Mouse (Mus musculus): Measurements from ENCODE around the gene Ahnak2. TPM values are rescaled to one million over a fixed set of nuclear protein-coding genes. Genes with fewer than 3 reads are reported as not detected.

Gene Ahnak2
- polyA plus RNA-seq, 1 experiment from 2014 or later, result 0.06 TPM

DNA sequence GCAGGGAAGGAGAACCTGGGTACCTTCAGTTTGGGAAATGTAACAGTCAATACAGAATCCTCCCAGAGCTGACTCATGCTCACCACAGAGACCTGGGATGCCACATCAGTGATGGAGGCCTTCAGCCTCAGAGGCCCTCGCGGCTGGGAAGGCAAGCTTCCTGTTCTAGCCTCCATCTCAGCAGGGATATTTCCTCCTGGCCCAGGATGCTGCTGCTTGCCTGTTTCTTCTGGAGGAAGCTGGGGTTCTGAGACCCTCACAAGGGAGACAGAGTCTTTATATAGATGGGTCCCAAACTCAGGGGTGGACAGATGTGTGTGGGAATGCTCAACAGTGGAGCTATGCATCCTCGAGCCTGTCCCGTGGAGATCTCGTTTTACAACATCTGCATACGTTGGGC lies 28.4 kb downstream of the Ahnak2 start:
- H3K27ac ChIP-seq (replicated peaks), result no peak overlapping the region
- no peak for DNase-seq (ENCODE audit: low spot score)
- WGBS, result 85% methylated on average over 6 of the region's 6 CpGs

DNA sequence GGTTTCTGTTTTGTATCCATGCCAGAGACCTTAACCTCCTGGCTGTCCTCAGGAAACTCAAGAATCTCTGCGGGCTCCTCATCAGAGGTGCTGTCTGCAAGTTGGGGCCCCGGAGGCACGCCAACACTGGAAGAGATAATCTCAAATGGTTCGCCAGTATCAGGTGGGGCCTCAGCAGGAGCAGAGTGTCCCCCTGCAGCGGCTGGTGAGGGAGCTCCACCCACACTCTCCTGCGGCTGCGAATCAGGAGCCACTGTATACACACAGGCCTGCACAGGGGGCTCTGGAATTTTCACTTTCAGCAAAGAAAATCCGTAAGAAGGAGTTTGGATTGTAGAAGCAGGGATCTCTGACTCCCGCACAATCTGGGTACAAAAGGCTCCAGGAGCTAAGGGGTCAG lies 29.1 kb downstream of the Ahnak2 start:
- no peaks in the 10 kb centered on the region for H3K36me3 ChIP-seq
- 46% methylated on average over 9 of the region's 9 CpGs for WGBS
- no peaks in the 10 kb centered on the region for H3K27me3 ChIP-seq (ENCODE audit: low read depth, poor library complexity, severe bottlenecking)
- H3K4me1 ChIP-seq, result 0 out of 2 replicates have a peak, but pooled peaks cover 3% of the 10 kb centered on the region
- no peak for DNase-seq (ENCODE audit: low spot score)
- H3K4me3 ChIP-seq, result no peak overlapping the region
- H3K27ac ChIP-seq (replicated peaks), result no peak overlapping the region
- H3K9me3 ChIP-seq (replicated peaks), result peaks cover 6% of the 10 kb centered on the region; the same call in 1 of the 2 replicates

More for the DNA sequence above, 28.4 kb downstream of the Ahnak2 start:
- Histone ChIP-seq H3K4me1 (0 out of 2 replicates have a peak, but pooled peaks cover 3% of the 10 kb centered on the region), H3K4me3 (no peak overlapping the region), H3K36me3 (no peaks in the 10 kb centered on the region), H3K9me3 (replicated peaks) (peaks cover 9% of the 10 kb centered on the region; the same call in 1 of the 2 replicates), H3K27me3 (ENCODE audit: low read depth, poor library complexity, severe bottlenecking) (no peaks in the 10 kb centered on the region)

DNA sequence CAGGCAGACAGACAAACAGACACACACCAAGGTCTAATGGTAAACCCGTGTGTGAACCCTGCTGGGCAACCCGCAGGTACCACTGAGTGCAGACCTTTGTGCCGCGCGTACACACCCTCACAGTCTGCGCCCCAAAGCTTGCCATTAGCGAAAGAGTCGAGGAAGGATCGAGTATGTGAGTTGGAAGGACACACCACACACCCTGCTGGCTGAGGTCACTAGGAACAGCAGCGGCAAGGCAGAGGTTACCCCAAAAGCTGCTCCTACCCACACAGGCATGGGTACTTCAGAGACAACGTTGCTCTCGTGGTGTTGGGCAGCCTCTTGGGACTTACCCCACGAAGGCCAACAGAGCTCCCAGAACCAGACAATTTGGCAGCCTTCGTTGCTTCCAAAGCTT lies 30.2 kb downstream of the Ahnak2 start:
- 0 out of 2 replicates have a peak, but pooled peaks cover 3% of the 10 kb centered on the region for H3K4me1 ChIP-seq
- no peaks in the 10 kb centered on the region for H3K36me3 ChIP-seq
- no peak overlapping the region for H3K27ac ChIP-seq (replicated peaks)
- peaks cover 6% of the 10 kb centered on the region; the same call in 1 of the 2 replicates for H3K9me3 ChIP-seq (replicated peaks)
- no peak overlapping the region for H3K4me3 ChIP-seq
- H3K27me3 ChIP-seq (ENCODE audit: low read depth, poor library complexity, severe bottlenecking), result no peaks in the 10 kb centered on the region
- WGBS, result 94% methylated on average over 14 of the region's 14 CpGs
- no peak for DNase-seq (ENCODE audit: low spot score)

DNA sequence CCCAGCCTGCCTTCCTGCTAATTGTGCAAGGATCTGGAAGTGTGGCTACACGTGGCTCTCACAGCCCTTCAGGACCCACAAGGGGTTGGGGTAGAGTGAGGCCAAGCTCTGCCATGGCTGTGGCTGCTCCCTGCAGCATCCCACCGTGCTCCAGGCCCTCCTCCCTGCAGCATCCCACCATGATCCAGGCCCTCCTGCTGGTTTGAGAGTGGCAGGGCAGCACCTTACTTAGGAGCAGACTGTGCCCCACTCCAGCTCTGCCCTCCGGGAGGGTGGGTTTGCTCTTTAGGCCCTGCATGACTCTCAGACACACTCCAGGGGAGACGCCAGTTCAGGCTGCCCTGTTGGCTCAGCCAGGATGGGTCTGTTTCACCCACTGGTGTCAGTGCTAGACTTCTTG lies 32.1 kb downstream of the Ahnak2 start:
- WGBS, result 74% methylated on average over 4 of the region's 4 CpGs
- H3K36me3 ChIP-seq, result no peaks in the 10 kb centered on the region
- 0 out of 2 replicates have a peak overlapping the region, but pooled peaks have one; percentile 13 for H3K27ac ChIP-seq (replicated peaks)
- no peaks in the 10 kb centered on the region for H3K27me3 ChIP-seq (ENCODE audit: low read depth, poor library complexity, severe bottlenecking)
- no peak for DNase-seq (ENCODE audit: low spot score)
- H3K9me3 ChIP-seq (replicated peaks), result peaks cover 2% of the 10 kb centered on the region; the same call in 1 of the 2 replicates
- H3K4me1 ChIP-seq, result 0 out of 2 replicates have a peak, but pooled peaks cover 3% of the 10 kb centered on the region
- H3K4me3 ChIP-seq, result no peak overlapping the region

DNA sequence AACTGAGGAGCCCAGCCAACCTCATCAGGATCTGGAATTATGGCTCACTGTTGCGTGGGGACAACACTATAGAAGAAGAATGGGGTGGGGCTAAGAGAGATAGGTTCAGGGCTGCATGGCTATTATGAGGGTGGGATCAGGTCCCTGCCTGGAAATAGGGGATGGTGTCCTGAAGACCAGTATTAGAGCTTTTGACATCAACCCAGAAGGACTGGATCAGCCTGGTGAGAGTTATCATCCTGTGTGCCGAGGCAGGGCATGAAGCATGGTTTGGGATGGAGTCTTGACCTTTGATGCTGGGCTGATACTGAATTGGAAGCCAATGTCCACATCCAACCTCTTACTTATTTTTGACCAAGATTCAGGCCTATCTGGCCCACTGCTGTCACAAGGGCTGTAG lies 32.7 kb downstream of the Ahnak2 start:
- 85% methylated on average over 2 of the region's 2 CpGs for WGBS
- H3K36me3 ChIP-seq, result no peaks in the 10 kb centered on the region
- H3K27ac ChIP-seq (replicated peaks), result no peak overlapping the region
- H3K4me1 ChIP-seq, result 0 out of 2 replicates have a peak, but pooled peaks cover 3% of the 10 kb centered on the region
- no peaks in the 10 kb centered on the region for H3K9me3 ChIP-seq (replicated peaks)
- H3K4me3 ChIP-seq, result no peak overlapping the region
- DNase-seq (ENCODE audit: low spot score), result no peak
- H3K27me3 ChIP-seq (ENCODE audit: low read depth, poor library complexity, severe bottlenecking), result no peaks in the 10 kb centered on the region

DNA sequence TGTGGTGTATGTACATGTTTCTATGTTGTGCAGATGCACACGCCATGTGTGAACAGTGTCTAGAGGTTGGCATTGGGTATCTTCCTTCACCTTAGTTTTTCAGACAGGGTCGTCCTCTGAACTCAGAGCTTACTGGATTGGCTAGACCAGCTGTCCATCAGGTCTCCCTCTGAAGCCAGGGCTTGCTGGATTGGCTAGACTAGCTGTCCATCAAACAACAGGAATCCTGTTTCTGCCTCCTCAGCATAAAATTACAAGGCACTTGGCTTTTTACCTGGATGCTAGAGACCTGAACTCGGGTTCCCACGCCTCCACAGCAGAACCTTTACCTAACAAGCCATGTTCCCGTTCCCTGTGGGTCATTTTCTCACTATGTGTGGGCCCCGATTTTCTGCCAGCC lies 33.4 kb downstream of the Ahnak2 start:
- 87% methylated on average over 6 of the region's 6 CpGs for WGBS
- Histone ChIP-seq H3K27ac (replicated peaks) (no peak overlapping the region), H3K36me3 (no peaks in the 10 kb centered on the region), H3K4me3 (no peak overlapping the region), H3K9me3 (replicated peaks) (no peaks in the 10 kb centered on the region), H3K27me3 (ENCODE audit: low read depth, poor library complexity, severe bottlenecking) (no peaks in the 10 kb centered on the region), H3K4me1 (0 out of 2 replicates have a peak, but pooled peaks cover 3% of the 10 kb centered on the region)
- no peak for DNase-seq (ENCODE audit: low spot score)

DNA sequence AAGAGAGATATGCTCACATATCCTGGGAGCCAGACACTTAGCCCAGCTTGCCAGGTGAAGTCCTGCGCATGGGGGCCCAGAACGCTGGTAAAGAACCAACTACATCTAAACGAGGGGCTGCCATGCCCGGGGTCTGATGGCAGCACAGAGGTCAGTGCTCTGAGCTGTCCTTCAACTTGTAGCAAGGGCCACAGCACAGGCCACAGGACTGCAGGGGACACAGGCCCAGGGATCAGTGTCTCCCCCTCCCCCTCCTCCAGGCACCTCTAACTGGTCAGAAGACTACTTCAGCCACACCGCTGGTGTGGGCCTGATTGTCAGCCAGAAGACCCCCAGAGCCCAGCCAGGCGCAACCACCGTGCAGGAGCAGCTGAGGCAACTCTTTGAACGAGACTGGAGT lies 34.3 kb downstream of the Ahnak2 start:
- 90% methylated on average over 8 of the region's 8 CpGs for WGBS
- DNase-seq (ENCODE audit: low spot score), result no peak
- Histone ChIP-seq H3K27ac (replicated peaks) (no peak overlapping the region), H3K9me3 (replicated peaks) (no peaks in the 10 kb centered on the region), H3K4me1 (no peaks in the 10 kb centered on the region), H3K27me3 (ENCODE audit: low read depth, poor library complexity, severe bottlenecking) (no peaks in the 10 kb centered on the region), H3K36me3 (no peaks in the 10 kb centered on the region), H3K4me3 (no peak overlapping the region)

DNA sequence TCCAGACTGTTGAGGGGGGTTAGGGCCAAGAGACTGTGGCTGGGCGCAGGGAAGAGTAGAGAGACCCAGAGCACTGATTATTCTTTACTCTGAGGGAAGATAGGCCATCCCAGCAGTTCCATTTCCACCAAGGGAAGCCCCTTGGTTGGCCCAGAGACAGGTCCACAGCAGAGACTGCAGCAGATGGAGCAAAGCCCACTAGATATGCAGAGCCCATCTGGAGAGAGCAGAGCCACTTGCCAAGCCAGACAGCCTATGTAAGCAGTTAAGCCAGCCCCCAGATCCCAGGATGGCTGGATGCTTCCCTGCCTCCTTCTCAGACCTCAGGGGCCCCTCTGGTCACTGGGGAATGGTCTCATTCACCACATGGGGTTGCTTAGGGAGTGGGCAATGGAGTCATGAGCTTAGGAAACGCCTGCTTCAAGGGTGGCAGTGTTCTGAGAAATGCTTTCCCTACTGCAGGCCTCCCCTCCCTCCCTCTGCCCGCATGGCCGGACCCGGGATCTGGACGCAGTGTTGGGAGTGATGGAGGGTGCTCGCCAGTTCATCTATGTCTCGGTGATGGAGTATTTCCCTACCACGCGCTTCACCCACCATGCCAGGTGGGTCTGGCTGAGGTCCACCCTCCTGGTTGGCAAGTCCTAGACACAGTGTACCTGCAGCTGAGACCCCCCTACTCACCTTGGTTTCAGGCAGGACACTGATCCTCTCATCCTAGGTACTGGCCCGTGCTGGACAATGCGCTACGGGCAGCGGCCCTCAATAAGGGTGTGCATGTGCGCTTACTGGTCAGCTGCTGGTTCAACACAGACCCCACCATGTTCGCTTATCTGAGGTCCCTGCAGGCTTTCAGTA lies 35.2 kb downstream of the Ahnak2 start:
- Histone ChIP-seq H3K9me3 (replicated peaks) (no peaks in the 10 kb centered on the region), H3K27ac (replicated peaks) (no peak overlapping the region; the same call in 1 of the 2 replicates), H3K4me3 (no peak overlapping the region), H3K4me1 (no peaks in the 10 kb centered on the region), H3K27me3 (ENCODE audit: low read depth, poor library complexity, severe bottlenecking) (no peaks in the 10 kb centered on the region), H3K36me3 (no peaks in the 10 kb centered on the region)
- WGBS, result 89% methylated on average over 16 of the region's 16 CpGs
- DNase-seq (ENCODE audit: low spot score), result no peak

DNA sequence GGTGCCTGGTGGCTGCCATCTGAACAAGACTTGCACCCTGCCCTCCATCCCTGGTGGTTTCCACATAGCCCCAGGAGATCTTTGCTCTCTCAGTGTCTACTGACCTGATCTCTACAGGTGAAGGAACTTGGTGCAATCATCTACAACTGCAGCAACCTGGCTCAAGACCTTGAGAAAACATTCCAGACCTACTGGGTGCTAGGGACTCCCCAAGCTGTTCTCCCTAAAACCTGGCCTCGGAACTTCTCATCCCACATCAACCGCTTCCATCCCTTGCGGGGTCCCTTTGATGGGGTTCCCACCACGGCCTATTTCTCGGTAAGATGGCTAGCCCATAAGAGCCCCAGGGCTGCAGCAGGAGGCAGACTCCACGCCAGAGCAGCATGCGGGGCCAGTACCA lies 35.9 kb downstream of the Ahnak2 start:
- Histone ChIP-seq H3K27ac (replicated peaks) (no peak overlapping the region; the same call in 1 of the 2 replicates), H3K27me3 (ENCODE audit: low read depth, poor library complexity, severe bottlenecking) (no peaks in the 10 kb centered on the region), H3K36me3 (no peaks in the 10 kb centered on the region), H3K4me3 (no peak overlapping the region), H3K4me1 (no peaks in the 10 kb centered on the region), H3K9me3 (replicated peaks) (no peaks in the 10 kb centered on the region)
- DNase-seq (ENCODE audit: low spot score), result no peak
- WGBS, result 92% methylated on average over 7 of the region's 7 CpGs

DNA sequence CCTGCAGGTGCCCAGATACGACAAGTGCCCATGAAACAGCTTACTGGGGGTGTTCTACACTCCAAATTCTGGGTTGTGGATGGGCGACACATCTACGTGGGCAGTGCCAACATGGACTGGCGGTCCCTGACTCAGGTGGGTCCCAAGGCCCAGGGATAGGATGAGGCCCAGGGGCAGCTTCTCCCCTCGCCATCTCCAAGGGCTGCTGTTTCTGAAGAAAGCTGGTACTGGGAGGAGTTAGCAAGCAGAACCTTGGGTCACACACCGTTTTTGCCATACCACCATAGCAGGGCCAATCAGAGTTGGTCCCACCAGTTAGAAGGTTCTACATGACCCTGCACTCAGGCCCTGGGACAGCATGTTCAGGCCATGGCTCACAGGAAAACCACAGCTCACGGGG lies 37.5 kb downstream of the Ahnak2 start:
- Histone ChIP-seq H3K27me3 (ENCODE audit: low read depth, poor library complexity, severe bottlenecking) (no peaks in the 10 kb centered on the region), H3K27ac (replicated peaks) (no peak overlapping the region), H3K36me3 (no peaks in the 10 kb centered on the region), H3K4me3 (no peak overlapping the region), H3K9me3 (replicated peaks) (no peaks in the 10 kb centered on the region), H3K4me1 (0 out of 2 replicates have a peak, but pooled peaks cover 3% of the 10 kb centered on the region)
- WGBS, result 87% methylated on average over 7 of the region's 7 CpGs
- DNase-seq (ENCODE audit: low spot score), result no peak

DNA sequence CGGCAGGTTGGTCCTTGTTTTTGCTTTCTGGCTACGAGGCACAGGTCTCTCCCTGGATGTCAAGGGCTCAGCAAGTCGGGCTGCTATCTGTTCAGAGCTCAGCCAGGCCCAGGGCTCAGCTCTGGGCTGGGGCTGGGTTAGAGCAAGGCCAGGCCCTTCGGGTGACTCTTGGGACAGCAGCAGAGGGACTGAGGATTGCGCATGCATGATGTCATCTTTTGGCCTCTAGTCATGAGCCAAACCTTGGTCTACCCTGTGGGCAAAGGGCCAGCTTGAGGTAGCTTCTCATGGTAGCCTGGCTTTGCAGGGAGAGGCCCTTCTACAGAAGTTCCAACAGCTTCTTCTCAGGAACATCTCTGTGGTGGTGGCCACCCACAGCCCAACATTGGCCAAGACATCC lies 38.3 kb downstream of the Ahnak2 start:
- 88% methylated on average over 5 of the region's 5 CpGs for WGBS
- H3K4me3 ChIP-seq, result no peak overlapping the region

DNA sequence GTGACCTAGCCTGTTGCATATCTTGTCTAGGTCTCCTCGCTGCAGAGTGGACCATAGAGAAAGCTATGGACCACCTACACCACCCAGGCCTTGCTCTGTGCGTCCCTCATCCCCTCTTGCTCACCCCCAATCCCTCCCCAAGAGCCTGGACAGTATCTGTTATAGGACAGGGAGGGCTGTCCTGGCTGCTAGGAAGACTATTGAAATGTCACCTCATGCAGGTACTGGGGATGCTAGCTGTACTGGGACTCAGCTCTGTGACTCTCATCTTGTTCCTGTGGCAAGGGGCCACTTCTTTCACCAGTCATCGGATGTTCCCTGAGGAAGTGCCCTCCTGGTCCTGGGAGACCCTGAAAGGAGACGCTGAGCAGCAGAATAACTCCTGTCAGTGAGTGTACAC lies 39.3 kb downstream of the Ahnak2 start:
- 0 out of 2 replicates have a peak, but pooled peaks cover 3% of the 10 kb centered on the region for H3K4me1 ChIP-seq
- 0 out of 2 replicates have a peak, but pooled peaks cover 3% of the 10 kb centered on the region for H3K9me3 ChIP-seq (replicated peaks)
- H3K27me3 ChIP-seq (ENCODE audit: low read depth, poor library complexity, severe bottlenecking), result no peaks in the 10 kb centered on the region
- no peaks in the 10 kb centered on the region for H3K36me3 ChIP-seq
- 81% methylated on average over 4 of the region's 4 CpGs for WGBS
- no peak overlapping the region for H3K4me3 ChIP-seq
- DNase-seq (ENCODE audit: low spot score), result no peak
- no peak overlapping the region for H3K27ac ChIP-seq (replicated peaks)

More for the DNA sequence above, 38.3 kb downstream of the Ahnak2 start:
- 0 out of 2 replicates have a peak, but pooled peaks cover 3% of the 10 kb centered on the region for H3K9me3 ChIP-seq (replicated peaks)
- DNase-seq (ENCODE audit: low spot score), result no peak
- H3K27ac ChIP-seq (replicated peaks), result no peak overlapping the region
- no peaks in the 10 kb centered on the region for H3K36me3 ChIP-seq
- no peaks in the 10 kb centered on the region for H3K27me3 ChIP-seq (ENCODE audit: low read depth, poor library complexity, severe bottlenecking)
- 0 out of 2 replicates have a peak, but pooled peaks cover 3% of the 10 kb centered on the region for H3K4me1 ChIP-seq

DNA sequence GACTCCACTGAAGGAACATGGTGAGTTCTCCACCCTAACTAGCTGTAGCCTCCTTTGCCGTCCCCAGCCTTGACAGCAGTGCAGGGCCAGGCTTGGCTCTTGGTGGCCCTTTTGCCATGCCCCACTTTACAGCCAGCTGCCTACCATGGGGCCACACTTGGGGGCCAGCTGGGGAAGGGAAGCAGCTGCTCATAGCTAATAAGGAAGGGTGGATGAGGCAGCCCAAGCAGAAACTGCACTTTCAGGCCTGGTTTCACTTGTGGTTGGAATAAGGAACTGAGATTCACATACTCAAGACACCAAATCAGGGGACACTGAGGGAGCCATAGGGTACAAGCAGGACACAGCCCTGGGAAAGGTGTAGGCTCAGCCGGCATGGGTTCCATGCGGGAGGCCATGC lies 40.4 kb downstream of the Ahnak2 start:
- WGBS, result 79% methylated on average over 3 of the region's 3 CpGs
- 0 out of 2 replicates have a peak, but pooled peaks cover 3% of the 10 kb centered on the region for H3K4me1 ChIP-seq
- no peak overlapping the region for H3K27ac ChIP-seq (replicated peaks)
- no peak overlapping the region for H3K4me3 ChIP-seq
- H3K9me3 ChIP-seq (replicated peaks), result 0 out of 2 replicates have a peak, but pooled peaks cover 3% of the 10 kb centered on the region
- no peaks in the 10 kb centered on the region for H3K36me3 ChIP-seq
- H3K27me3 ChIP-seq (ENCODE audit: low read depth, poor library complexity, severe bottlenecking), result no peaks in the 10 kb centered on the region
- no peak for DNase-seq (ENCODE audit: low spot score)
